Mouse (Mus musculus) heart, adult 9 months (tissue): ENCODE results near the gene Mfap3l.
A peak's percentile ranks its signal among the peaks of the same experiment; 100 is the strongest.
"Not testable (repeated sequence)": the region's sequence is repeated elsewhere in the genome, so short reads cannot be mapped to it uniquely, and the experiment has no call there.

Experiments
- DNase-seq, 2 experiments: peaks; one replicate each; pipeline ENCODE4 v3.0.0; 2022; ENCODE audit warnings: low spot score in 2 of 2

Mfap3l gene

GRCm38 (mm10) chr8:60632250-60632932 is at the start of gene Mfap3l:
Gene Mfap3l (plus strand): TSS chr8:60632827.
- DNase-seq = peak; percentile 90 to 91

GRCm38 (mm10) chr8:60583369-60583768 is 49.3 kb upstream of the Mfap3l start:
- no peak for DNase-seq

- not testable (repeated sequence) for DNase-seq
Measured at GRCm38 (mm10) chr8:60591352-60592105, 41.1 kb upstream of the Mfap3l start.

GRCm38 (mm10) chr8:60594761-60595160 is 37.9 kb upstream of the Mfap3l start:
- peak in 1 of 2 experiments; percentile 1 for DNase-seq

- no peak for DNase-seq
Measured at GRCm38 (mm10) chr8:60611580-60612111, 21.0 kb upstream of the Mfap3l start.

- no peak for DNase-seq
Measured at GRCm38 (mm10) chr8:60616928-60617327, 15.7 kb upstream of the Mfap3l start.

- no peak for DNase-seq
Measured at GRCm38 (mm10) chr8:60621561-60621960, 11.1 kb upstream of the Mfap3l start.

- DNase-seq = no peak
Measured at GRCm38 (mm10) chr8:60622056-60622455, 10.6 kb upstream of the Mfap3l start.

GRCm38 (mm10) chr8:60623438-60623837 is 9.2 kb upstream of the Mfap3l start:
- DNase-seq = no peak

GRCm38 (mm10) chr8:60624722-60625121 is 7.9 kb upstream of the Mfap3l start:
- no peak for DNase-seq

- no peak for DNase-seq
Measured at GRCm38 (mm10) chr8:60627937-60628336, 4.7 kb upstream of the Mfap3l start.

GRCm38 (mm10) chr8:60629059-60629458 is 3.6 kb upstream of the Mfap3l start:
- DNase-seq = no peak

- peak; percentile 70 to 77 for DNase-seq
Measured at GRCm38 (mm10) chr8:60631504-60631934, 1.1 kb upstream of the Mfap3l start.

GRCm38 (mm10) chr8:60632933-60633655 is 467 bp downstream of the Mfap3l start:
- no peak for DNase-seq

- no peak for DNase-seq
Measured at GRCm38 (mm10) chr8:60634921-60635320, 2.3 kb downstream of the Mfap3l start.

- no peak for DNase-seq
Measured at GRCm38 (mm10) chr8:60635846-60636245, 3.2 kb downstream of the Mfap3l start.

GRCm38 (mm10) chr8:60640046-60640445 is 7.4 kb downstream of the Mfap3l start:
- DNase-seq = no peak

- no peak for DNase-seq
Measured at GRCm38 (mm10) chr8:60643416-60644020, 10.9 kb downstream of the Mfap3l start.

GRCm38 (mm10) chr8:60645164-60645563 is 12.5 kb downstream of the Mfap3l start:
- no peak for DNase-seq

- DNase-seq = no peak
Measured at GRCm38 (mm10) chr8:60645911-60646310, 13.3 kb downstream of the Mfap3l start.

GRCm38 (mm10) chr8:60647291-60647690 is 14.7 kb downstream of the Mfap3l start:
- no peak for DNase-seq

GRCm38 (mm10) chr8:60649081-60649480 is 16.5 kb downstream of the Mfap3l start:
- no peak for DNase-seq
